Mouse (Mus musculus) retina, postnatal 7 days (tissue): ENCODE data around the gene Rnd1.

ENCODE experiments used
- DNase-seq: peaks from one replicate; pipeline ENCODE4 v3.0.0-alpha.2; 2012; ENCODE audit warnings: low read depth, low spot score

Gene Rnd1

DNA sequence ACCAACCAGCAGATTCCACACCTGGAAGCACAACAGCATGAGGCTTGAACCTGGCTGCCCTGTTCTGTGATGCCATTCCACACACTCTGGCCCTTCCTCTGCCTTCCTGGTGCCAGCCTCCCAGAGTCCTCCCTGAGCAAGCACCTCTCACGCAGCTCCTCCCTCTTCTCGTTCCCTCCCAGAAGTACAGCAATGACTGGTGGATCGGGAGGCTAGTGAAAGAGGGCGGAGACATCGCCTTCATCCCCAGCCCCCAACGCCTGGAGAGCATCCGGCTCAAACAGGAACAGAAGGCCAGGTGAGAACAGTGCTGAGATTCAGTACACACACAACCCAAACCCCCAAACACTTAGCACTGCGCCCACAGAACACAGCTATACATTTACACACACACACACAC lies 37.1 kb downstream of the Rnd1 start:
- no peak for DNase-seq

- no peak for DNase-seq
These were observed 40.1 kb downstream of the Rnd1 start for GRCm38 (mm10) chr15:98637155-98637554.

- DNase-seq, result no peak
These were observed 40.7 kb downstream of the Rnd1 start for GRCm38 (mm10) chr15:98636517-98636916.

DNA sequence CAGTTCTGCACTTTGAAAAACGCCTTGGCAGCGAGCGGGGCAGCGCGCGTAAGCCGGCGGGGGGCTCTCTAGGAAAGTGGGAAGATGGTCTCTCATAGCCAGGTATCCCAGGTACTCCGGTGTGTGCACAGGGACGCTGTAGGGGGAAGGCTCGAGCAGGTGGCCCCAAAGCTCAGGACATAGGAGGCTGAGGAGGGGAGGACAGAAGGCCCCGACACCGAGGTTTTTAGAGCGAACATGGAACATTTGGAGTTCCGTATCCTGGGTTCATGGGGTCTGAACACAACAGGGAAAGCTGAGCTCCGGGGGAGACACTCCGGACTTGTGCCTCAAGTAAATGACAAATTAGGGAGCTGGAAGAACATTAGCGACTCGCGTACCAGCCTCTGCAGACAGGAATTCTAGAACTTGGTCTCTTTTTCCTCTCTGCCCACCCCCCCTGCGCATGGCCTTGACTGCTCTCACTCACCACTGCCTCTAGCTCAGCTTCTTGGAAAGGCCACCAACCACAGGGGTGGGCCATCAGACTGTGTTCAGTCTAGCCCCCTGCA lies 41.9 kb downstream of the Rnd1 start:
- no peak for DNase-seq

GRCm38 (mm10) chr15:98634541-98635081 lies 42.6 kb downstream of the Rnd1 start:
- peak; percentile 54 for DNase-seq

- DNase-seq, result no peak
These were observed 43.3 kb downstream of the Rnd1 start for GRCm38 (mm10) chr15:98633822-98634470.

- no peak for DNase-seq
These were observed 44.3 kb downstream of the Rnd1 start for GRCm38 (mm10) chr15:98632921-98633320.

DNA sequence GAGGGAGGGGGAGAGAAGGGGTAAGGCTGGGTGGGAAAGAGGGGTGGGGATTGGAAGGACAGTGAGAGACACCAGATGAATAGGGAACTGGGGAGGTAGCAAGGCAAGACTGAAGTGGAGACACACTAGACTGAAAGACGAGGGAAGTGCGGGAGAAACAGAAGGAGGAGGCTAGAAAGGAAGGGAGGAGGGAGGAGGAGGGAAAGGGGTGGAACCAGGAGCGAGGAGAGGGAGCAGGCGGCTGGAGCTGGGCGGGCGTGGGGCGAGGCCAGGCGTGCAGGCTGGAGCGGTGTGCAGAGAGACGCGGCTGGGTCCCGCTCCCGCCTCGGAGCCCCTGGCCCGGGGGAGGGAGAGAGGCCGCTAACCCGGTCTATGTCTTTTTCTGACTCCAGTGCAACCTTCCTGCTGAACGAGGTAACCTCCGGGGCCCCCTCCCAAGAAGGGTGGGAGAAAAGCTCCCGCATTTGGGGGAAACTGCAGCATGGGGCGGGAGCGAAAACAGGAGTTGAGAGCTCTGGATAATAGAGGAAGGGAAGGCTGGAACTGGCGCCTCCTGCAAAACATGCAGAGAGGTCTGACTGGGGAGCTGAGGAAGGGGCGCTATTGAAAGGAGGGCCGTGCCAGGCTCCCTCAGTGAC lies 45.0 kb downstream of the Rnd1 start:
- no peak for DNase-seq

DNA sequence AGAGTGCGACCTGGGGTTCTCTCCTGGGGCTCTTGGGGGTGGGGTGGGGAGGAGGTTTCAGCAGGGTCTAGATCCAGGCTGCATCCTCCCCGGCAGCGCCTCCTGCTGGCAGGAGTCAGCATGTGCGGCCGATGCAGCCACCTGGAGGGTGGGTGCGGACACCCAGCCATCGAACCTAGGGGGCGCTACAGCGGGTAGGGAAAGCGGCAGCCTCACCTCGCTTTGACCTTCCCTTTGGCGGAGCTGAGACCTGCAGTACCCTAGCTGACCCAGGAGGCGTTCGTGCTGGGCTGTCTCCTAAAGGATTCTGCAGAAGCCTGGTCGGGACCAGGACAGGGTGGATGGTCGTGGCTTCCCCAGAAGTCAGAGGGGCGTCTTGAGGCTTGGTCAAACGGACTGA lies 45.8 kb downstream of the Rnd1 start:
- DNase-seq, result peak; percentile 80

- DNase-seq, result no peak
These were observed 46.7 kb downstream of the Rnd1 start, which contains the start of gene Cacnb3 for GRCm38 (mm10) chr15:98630540-98630939. Cacnb3 (plus strand) TSS chr15:98630840.

- no peak for DNase-seq
These were observed 47.8 kb downstream of the Rnd1 start for GRCm38 (mm10) chr15:98629464-98629863.

GRCm38 (mm10) chr15:98628589-98629254 lies 48.5 kb downstream of the Rnd1 start:
- DNase-seq, result no peak

- DNase-seq, result no peak
These were observed 50.6 kb downstream of the Rnd1 start for GRCm38 (mm10) chr15:98626487-98627212.

DNA sequence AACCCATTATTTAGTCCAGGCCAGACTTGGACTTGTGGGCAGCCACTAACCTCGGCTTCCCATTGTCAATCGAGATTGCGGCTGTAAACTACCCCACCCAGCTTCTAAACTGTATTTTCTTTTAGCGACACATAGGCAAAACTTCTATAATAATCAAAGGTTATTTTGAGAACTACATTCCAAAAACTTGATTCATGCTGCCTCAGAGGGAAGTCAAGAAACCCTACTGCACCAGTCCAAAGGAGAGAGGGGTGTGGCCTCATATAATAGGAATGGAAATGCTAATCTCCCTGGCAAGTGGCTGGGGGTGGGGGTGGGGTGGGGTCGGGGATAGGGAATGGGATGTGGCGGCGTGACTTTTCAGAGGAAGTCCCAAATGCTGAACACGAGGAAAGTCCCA lies 51.2 kb downstream of the Rnd1 start:
- DNase-seq, result no peak

DNA sequence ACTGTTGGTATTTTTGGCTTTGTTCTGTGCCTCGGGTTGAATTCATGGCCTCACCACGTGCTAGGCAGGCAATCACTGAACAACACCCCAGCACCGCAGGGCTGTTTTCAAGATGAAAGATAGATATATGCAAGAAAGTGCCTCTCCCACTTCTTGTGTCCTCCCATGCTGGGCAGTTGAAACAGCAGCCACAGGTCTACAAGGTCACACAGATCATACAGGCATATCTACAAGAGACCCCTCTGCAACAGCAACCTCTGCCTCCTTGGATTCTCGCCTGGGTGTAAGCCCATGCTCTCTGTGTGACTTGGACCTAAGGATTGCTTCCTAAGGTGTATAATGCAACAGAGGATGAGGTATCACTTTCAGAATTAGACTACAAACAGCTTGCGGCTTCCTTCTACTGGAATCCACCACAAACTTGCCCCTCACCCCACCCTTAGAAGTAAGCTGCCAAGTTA lies 53.9 kb downstream of the Rnd1 start:
- no peak for DNase-seq

DNA sequence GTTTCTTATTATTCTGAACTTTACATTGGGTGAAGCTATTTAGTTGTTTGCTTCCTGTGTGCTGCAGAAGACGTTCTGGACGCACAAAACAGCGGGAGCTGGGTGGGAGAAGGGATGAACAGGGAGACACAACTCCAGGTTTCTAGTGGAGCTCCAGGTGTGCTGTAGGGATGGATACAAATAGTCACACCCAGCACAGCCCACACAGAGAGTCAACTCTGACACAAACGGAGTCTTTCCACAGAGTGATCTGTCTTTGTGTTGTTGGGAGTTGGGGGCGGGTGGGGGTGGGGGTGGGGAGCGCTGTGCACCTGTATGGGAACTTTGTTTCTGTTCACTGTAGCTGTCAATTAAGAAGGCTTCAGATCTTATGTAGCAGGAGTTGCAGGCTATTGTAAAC lies 54.5 kb downstream of the Rnd1 start:
- no peak for DNase-seq

GRCm38 (mm10) chr15:98622199-98622598 lies 55.1 kb downstream of the Rnd1 start:
- DNase-seq, result no peak

DNA sequence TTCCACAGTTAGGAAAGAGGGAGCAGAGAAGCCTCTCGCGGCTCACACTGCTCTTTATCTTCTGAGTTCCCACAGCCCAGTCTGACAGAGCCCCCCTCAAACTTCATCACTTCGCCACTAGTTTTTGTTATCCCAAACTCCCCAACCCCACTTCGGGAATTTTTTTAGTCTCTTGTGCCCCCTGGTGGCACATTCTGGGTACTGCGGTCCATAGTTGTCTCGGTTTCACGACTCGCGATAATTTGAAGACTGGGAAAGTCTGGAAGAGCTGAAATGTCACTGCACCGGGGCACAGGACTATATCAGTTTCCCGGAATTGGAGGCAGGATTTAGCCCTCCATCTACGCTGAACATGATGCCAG lies 60.1 kb downstream of the Rnd1 start:
- no peak for DNase-seq

GRCm38 (mm10) chr15:98616362-98617175 lies 60.7 kb downstream of the Rnd1 start:
- no peak for DNase-seq

DNA sequence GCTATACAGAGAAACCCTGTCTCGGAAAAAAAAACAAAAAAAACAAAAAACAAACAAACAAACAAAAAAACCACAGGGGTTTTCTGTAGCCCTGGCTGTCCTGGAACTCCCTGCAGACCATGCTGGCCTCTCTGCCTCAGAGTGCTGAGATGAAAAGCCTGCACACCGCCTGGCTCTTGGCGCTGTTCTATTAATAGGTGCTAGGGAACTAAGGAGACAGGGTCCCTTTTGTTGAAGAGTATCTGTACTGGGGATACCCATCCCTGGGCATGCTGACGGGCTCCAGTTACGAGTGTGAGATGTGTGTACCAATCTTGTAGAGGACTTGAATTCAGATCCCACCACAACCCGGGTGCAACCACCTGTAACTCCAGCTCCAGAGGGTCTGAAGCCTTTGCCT lies 61.5 kb downstream of the Rnd1 start:
- no peak for DNase-seq

GRCm38 (mm10) chr15:98614971-98615370 lies 62.3 kb downstream of the Rnd1 start:
- no peak for DNase-seq
